Mouse (Mus musculus) heart, postnatal 4 days (tissue): ENCODE measurements at regions not wholly inside any gene's neighbourhood (a gene's known extent, or its start where the extent isn't known, plus 50 kb on each side); places are given as distances from the start of the nearest gene placed in this dataset.
A peak's percentile ranks its signal among the peaks of the same experiment; 100 is the strongest.

Experiments
- DNase-seq: peaks from one replicate; pipeline ENCODE4 v3.0.0; 2021

- DNase-seq = no peak
Measured at GRCm38 (mm10) chr9:76734387-76734786, 167.5 kb upstream of the Fam83b start.

GRCm38 (mm10) chr9:76733812-76734211, 166.9 kb upstream of the Fam83b start:
- no peak for DNase-seq

- no peak for DNase-seq
Measured at GRCm38 (mm10) chr9:76722881-76723280, 156.0 kb upstream of the Fam83b start.

- no peak for DNase-seq
Measured at GRCm38 (mm10) chr9:76715852-76716251, 148.9 kb upstream of the Fam83b start.

- DNase-seq = no peak
Measured at GRCm38 (mm10) chr9:76706451-76706850, 139.5 kb upstream of the Fam83b start.

GRCm38 (mm10) chr9:76705786-76706185, 138.9 kb upstream of the Fam83b start:
- no peak for DNase-seq

GRCm38 (mm10) chr9:76695547-76695946, 128.6 kb upstream of the Fam83b start:
- DNase-seq = no peak

GRCm38 (mm10) chr9:76692976-76693375, 126.1 kb upstream of the Fam83b start:
- no peak for DNase-seq

GRCm38 (mm10) chr9:76660848-76661247, 93.9 kb upstream of the Fam83b start:
- peak; percentile 67 for DNase-seq

- DNase-seq = no peak
Measured at GRCm38 (mm10) chr9:76659798-76660197, 92.9 kb upstream of the Fam83b start.

GRCm38 (mm10) chr9:76653311-76653710, 86.4 kb upstream of the Fam83b start:
- DNase-seq = no peak

- DNase-seq = no peak
Measured at GRCm38 (mm10) chr9:76649484-76649883, 82.6 kb upstream of the Fam83b start.

- DNase-seq = no peak
Measured at GRCm38 (mm10) chr9:76646383-76646782, 79.5 kb upstream of the Fam83b start.
